Mouse (Mus musculus) heart, adult 2 months (tissue): ENCODE results near the gene Elfn1. TPM values are rescaled to one million over a fixed set of nuclear protein-coding genes. Genes with fewer than 3 reads are reported as not detected.
A peak's percentile ranks its signal among the peaks of the same experiment; 100 is the strongest.

Source experiments
- DNase-seq, 2 experiments: peaks; one replicate each; pipeline ENCODE4 v3.0.0; 2021
- H3K27ac ChIP-seq: fragments of 200-600 bp; 2 replicates; pipeline ENCODE4 v1.8.1; 2022
- H3K27me3 ChIP-seq: fragments of 200-500 bp; 2 replicates; pipeline ENCODE4 v1.6.1; 2012; ENCODE audit warnings: mild to moderate bottlenecking, low read length, inconsistent platforms, mixed read lengths; ENCODE audit not compliant: control insufficient read depth, insufficient read depth
- H3K36me3 ChIP-seq: fragments of 200-500 bp; 2 replicates; pipeline ENCODE4 v1.6.1; 2012; ENCODE audit warnings: low read length, inconsistent platforms; ENCODE audit not compliant: control insufficient read depth, insufficient read depth
- H3K4me1 ChIP-seq: fragments of 200-500 bp; 2 replicates; pipeline ENCODE4 v1.6.1; 2011; ENCODE audit warnings: low read length; ENCODE audit not compliant: control insufficient read depth, insufficient read depth
- H3K4me3 ChIP-seq: fragments of 200-600 bp; 2 replicates; pipeline ENCODE4 v1.8.1; 2022
- H3K79me2 ChIP-seq: fragments of 200-500 bp; replicated peaks from 2 replicates; pipeline ENCODE4 v1.6.1; 2012; ENCODE audit warnings: mild to moderate bottlenecking, inconsistent platforms, low read length, moderate library complexity, mixed read lengths; ENCODE audit not compliant: control insufficient read depth, insufficient read depth
- H3K9ac ChIP-seq: fragments of 200-500 bp; 2 replicates; pipeline ENCODE4 v1.6.1; 2012; ENCODE audit warnings: low read depth, mild to moderate bottlenecking, control low read depth, inconsistent platforms, low read length, mixed read lengths
- CTCF ChIP-seq: fragments of 200-600 bp; IDR thresholded peaks from 2 replicates; pipeline ENCODE4 v1.8.1; 2022; ENCODE audit warnings: antibody characterized with exemption, mild to moderate bottlenecking, moderate library complexity
- EP300 ChIP-seq: fragments of 200-500 bp; IDR thresholded peaks from 2 replicates; pipeline ENCODE4 v1.6.1; 2011; ENCODE audit warnings: low read depth, low read length, control low read depth; ENCODE audit not compliant: insufficient read depth
- POLR2A ChIP-seq: fragments of 200-500 bp; IDR thresholded peaks from 2 replicates; pipeline ENCODE4 v1.6.1; 2011; ENCODE audit warnings: mild to moderate bottlenecking, low read depth, low read length, control low read depth; ENCODE audit not compliant: insufficient read depth
- WGBS: fragments of 180-500 bp; shearing (Covaris S2); methylation state at CpG from one replicate; pipeline ENCODE4 v1.1.7; 2018; 5-methylcytosine and 5-hydroxymethylcytosine counted together
- intact Hi-C: fragments of 180-260 bp; cut with DNase I; formaldehyde crosslinking; loops from one replicate; pipeline ENCODE4 v1.15.1; 2025
- long read RNA-seq: library from polyadenylated mRNA; stranded (forward); transcript quantifications from one replicate; pipeline ENCODE4 v2.0.0, GENCODE M21; 2021
- polyA plus RNA-seq: library from polyadenylated mRNA; depleted of rRNA; stranded (reverse); fragments of >200 nt; gene quantifications from 2 replicates; pipeline ENCODE4 v1.2.3, GENCODE M21; 2012; rRNA removed
- total RNA-seq, 2 experiments: library from RNA; stranded (reverse); gene quantifications; 2 replicates each; pipeline ENCODE4 v1.2.3; 2021

Gene Elfn1
- total RNA-seq (under 1 TPM in 1 of 2 experiments, not detected in 1; 0.14 TPM), polyA plus RNA-seq (0.18 and 0.25 TPM in 2 replicates)
- long read RNA-seq, result 0 reads

DNA sequence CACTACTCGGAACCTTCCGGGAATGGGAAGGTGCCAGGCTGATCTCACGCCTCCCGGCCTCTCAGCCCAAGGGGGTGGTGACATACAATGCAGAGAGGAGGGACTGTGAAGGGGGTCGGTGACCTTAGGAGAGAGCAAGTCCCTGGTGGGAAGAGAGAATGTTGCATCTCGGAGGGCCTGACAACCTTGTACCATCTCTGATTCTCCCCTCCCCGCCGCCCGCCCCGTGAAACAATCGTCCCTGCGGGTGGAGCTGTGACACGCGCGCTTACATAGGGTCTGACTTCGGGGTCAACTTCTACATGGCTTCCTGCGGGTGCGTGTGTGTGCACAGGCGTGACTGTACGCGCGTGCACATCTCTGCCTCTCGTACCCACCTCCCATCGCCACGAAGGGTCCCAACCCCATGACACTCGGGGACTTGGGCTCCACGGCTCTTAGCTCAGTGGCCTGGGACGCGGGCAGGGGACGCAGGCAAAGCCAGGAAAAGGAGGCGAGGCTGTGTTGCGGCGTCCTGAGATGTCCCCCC, at the start of gene Elfn1:
Gene Elfn1, plus strand, starts transcription at position 230 of the 529 bp plus-strand sequence.
- no peaks in the 10 kb centered on the region for H3K79me2 ChIP-seq
- 2% methylated on average over 33 of the region's 33 CpGs for WGBS
- peak within 1 kb of the TSS; percentile 62 for H3K4me3 ChIP-seq
- peaks cover 2% of the 10 kb centered on the region; the same call in 1 of the 2 replicates for H3K4me1 ChIP-seq
- no peak for DNase-seq
- intact Hi-C loops, result loop anchor here (2.0 to 5.0 kb wide), 2 partner anchors 230 to 385 kb away; no protein-coding TSS in a partner anchor
- peaks cover 20% of the 10 kb centered on the region for H3K27me3 ChIP-seq
- peak within 1 kb of the TSS; percentile 63 for H3K9ac ChIP-seq
- TF ChIP-seq EP300 (no peak), CTCF (no peak), POLR2A (no peak)
- no peaks in the 10 kb centered on the region for H3K36me3 ChIP-seq
- H3K27ac ChIP-seq, result no peak within 1 kb of the TSS

DNA sequence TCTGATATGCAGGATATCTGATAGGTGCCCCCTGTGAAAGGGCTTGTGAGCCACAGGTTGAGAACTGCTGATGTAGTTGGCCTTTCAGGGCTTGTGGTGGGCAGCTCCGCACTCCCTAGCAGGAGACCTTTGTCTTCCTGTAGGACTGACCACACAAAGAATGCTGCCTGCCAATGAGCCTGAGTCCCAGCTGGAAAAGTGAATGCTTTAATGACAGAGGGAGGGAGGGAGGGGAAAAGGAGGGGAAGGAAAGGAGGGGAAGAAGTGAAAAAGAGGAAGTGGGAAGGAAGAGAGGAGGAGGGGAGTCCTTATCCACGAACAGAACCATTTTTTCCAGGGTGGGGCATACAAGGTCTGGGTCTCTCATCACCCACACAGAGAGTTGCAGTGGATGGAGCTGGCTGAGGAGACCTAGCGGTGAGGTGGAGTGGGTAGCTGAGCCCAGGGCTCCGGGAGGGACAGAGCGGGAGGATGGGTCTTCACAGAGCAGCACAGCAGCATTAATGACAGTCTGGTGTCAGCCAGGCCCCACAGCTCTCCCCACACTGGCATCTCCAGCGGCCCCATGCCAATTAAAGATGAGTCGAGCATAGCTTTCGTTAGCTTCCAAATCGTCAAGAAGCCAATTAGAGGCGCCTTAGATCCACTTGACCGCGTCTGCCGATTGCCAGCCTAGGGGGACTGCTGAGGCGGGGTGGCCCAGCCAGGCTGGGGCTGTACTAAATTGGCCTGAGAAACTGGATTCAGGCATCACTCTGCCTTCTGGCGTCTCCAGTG, 47.2 kb upstream of the Elfn1 start:
- DNase-seq, result no peak
- no peak overlapping the region for H3K27ac ChIP-seq
- TF ChIP-seq EP300 (no peak), CTCF (no peak), POLR2A (no peak)
- H3K9ac ChIP-seq, result no peak overlapping the region
- H3K36me3 ChIP-seq, result no peaks in the 10 kb centered on the region
- H3K4me1 ChIP-seq, result no peaks in the 10 kb centered on the region; the same call in 1 of the 2 replicates
- WGBS, result 63% methylated on average over 15 of the region's 15 CpGs
- no peak overlapping the region for H3K4me3 ChIP-seq
- no peaks in the 10 kb centered on the region for H3K27me3 ChIP-seq
- intact Hi-C loops, result no loop called here
- H3K79me2 ChIP-seq, result no peaks in the 10 kb centered on the region

DNA sequence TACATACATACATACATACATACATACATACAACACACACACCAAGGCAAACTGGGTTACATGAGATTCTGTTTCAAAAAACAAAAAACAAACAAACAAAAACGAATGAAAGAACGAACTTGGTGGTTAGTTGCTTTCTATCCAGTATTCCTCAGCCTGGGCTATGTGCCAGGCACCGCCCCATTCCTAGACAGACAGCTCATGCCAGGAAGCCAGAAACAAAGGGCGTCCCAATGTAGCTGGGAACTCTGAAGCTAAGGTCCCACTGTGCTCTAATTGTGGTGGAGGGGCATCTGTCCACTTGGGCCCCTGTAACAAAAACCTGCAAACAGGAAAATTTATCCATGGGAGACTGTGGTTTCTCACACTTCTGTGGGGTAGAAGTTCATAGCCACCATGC, 45.0 kb upstream of the Elfn1 start:
- Histone ChIP-seq H3K4me1 (no peaks in the 10 kb centered on the region; the same call in 1 of the 2 replicates), H3K36me3 (no peaks in the 10 kb centered on the region), H3K27me3 (no peaks in the 10 kb centered on the region), H3K27ac (no peak overlapping the region), H3K79me2 (no peaks in the 10 kb centered on the region), H3K9ac (no peak overlapping the region), H3K4me3 (no peak overlapping the region)
- intact Hi-C loops, result no loop called here
- TF ChIP-seq POLR2A (no peak), CTCF (no peak), EP300 (no peak)
- DNase-seq, result peak; percentile 58 to 68
- WGBS, result 8% methylated on average over 4 of the region's 4 CpGs

DNA sequence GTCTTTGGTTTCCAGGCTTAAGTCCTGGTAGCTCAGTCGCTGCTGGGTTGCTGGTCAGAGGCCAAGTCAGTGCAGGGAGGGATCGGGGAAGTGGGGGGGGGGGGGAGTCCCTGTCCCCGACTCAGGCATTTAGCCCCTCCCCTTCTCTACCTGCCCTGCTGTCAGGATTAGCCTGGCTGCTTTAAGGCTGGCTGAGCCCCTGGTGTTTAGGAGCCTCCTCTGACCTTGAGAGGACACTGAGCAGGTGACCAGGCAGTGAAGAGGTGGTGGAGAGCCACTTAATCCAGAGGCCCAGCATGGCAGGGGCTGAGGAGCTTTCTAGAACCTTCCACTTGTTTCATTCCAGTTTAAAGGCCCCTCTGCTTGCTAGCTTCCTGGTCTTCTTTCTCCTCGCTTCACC, 36.9 kb upstream of the Elfn1 start:
- DNase-seq, result no peak

DNA sequence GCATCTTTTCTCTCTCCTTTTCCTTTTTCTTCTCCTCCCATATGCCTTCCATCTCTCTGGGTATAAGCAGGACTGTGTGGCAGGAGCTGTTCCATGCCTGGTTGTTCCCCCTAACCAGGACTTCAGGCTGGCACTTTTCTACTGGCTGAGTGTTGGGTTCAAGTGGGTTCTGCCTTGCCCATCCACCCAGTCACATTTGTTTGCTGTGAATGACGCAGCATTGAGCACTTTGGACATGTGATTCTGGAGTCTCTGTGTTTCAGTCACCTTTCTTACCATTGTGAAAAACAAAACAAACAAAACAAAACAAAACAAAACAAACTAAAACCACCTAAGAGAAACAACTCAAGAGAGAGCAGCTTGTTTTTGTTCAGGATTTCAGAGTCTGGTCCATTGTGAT, 36.2 kb upstream of the Elfn1 start:
- no peaks in the 10 kb centered on the region for H3K79me2 ChIP-seq
- TF ChIP-seq POLR2A (no peak), CTCF (no peak), EP300 (no peak)

More for the DNA sequence above, 36.9 kb upstream of the Elfn1 start:
- Histone ChIP-seq H3K27ac (no peak overlapping the region), H3K4me3 (no peak overlapping the region), H3K9ac (no peak overlapping the region), H3K27me3 (no peaks in the 10 kb centered on the region; the same call in 1 of the 2 replicates), H3K36me3 (no peaks in the 10 kb centered on the region), H3K4me1 (no peaks in the 10 kb centered on the region), H3K79me2 (no peaks in the 10 kb centered on the region)
- intact Hi-C loops, result no loop called here
- TF ChIP-seq POLR2A (no peak), EP300 (no peak), CTCF (no peak)
- WGBS, result 15% methylated on average over 4 of the region's 4 CpGs

DNA sequence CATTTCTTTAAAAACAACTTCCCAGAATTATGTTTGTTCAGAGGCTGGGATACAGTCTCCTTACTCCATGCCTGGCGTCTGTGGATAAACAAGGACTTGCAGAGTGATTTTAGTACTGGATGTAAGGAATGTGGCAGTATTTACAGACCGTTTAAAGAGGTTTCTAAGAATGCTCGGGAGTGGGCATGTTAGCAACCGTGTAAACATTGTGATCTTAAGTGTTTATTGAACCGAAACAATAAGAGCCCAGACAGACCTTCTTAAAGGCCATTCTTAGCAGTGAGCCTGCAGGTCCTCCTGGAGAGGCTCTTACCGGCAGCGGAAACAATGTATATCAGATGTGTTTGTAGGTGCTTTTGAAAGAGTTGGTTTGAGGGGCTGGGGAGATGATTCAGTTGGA, 30.2 kb upstream of the Elfn1 start:
- no peak overlapping the region for H3K9ac ChIP-seq
- no peak overlapping the region for H3K27ac ChIP-seq
- no peaks in the 10 kb centered on the region for H3K79me2 ChIP-seq
- intact Hi-C loops, result no loop called here
- no peak overlapping the region for H3K4me3 ChIP-seq
- no peaks in the 10 kb centered on the region for H3K4me1 ChIP-seq
- H3K36me3 ChIP-seq, result no peaks in the 10 kb centered on the region
- H3K27me3 ChIP-seq, result no peaks in the 10 kb centered on the region; the same call in 1 of the 2 replicates
- 73% methylated on average over 7 of the region's 7 CpGs for WGBS
- TF ChIP-seq POLR2A (no peak), CTCF (no peak), EP300 (no peak)
- no peak for DNase-seq

More for the DNA sequence above, 36.2 kb upstream of the Elfn1 start:
- Histone ChIP-seq H3K4me3 (no peak overlapping the region), H3K9ac (no peak overlapping the region), H3K4me1 (no peaks in the 10 kb centered on the region), H3K27ac (no peak overlapping the region), H3K27me3 (no peaks in the 10 kb centered on the region; the same call in 1 of the 2 replicates), H3K36me3 (no peaks in the 10 kb centered on the region)
- no peak for DNase-seq
- WGBS, result 92% methylated on average over 1 of the region's 1 CpGs
- intact Hi-C loops, result no loop called here
